Mouse (Mus musculus): ENCODE data around the gene Pip5kl1.

GRCm38 (mm10) chr2:32566536-32567063 is 8.0 kb upstream of the Pip5kl1 start:
- TF ChIP-seq GATA1 (IDR thresholded peaks at IDR 0.05; ENCODE audit: low read length) (no peak), TAL1 (IDR thresholded peaks at IDR 0.05; ENCODE audit: low read length) (no peak)
